Mouse (Mus musculus): ENCODE results near the gene Bclaf1. TPM values are rescaled to one million over a fixed set of nuclear protein-coding genes. Genes with fewer than 3 reads are reported as not detected.

Bclaf1 gene
- polyA plus RNA-seq, 1 experiment = 2.7 TPM

GRCm38 (mm10) chr10:20381352-20381751 is 69.1 kb downstream of the Bclaf1 start:
- Histone ChIP-seq H3K4me3 (replicated peaks) (no peak overlapping the region), H3K9me3 (ENCODE audit: control insufficient read depth, low read length) (no peaks in the 10 kb centered on the region), H3K4me1 (ENCODE audit: control insufficient read depth) (no peaks in the 10 kb centered on the region), H3K36me3 (ENCODE audit: control insufficient read depth) (no peaks in the 10 kb centered on the region), H3K27me3 (ENCODE audit: control insufficient read depth) (no peaks in the 10 kb centered on the region)
- TF ChIP-seq GATA1 (IDR thresholded peaks at IDR 0.05; ENCODE audit: low read length) (no peak), TAL1 (IDR thresholded peaks at IDR 0.05; ENCODE audit: low read length) (no peak)

- Histone ChIP-seq H3K27me3 (ENCODE audit: control insufficient read depth) (no peaks in the 10 kb centered on the region), H3K9me3 (ENCODE audit: control insufficient read depth, low read length) (no peaks in the 10 kb centered on the region), H3K36me3 (ENCODE audit: control insufficient read depth) (no peaks in the 10 kb centered on the region), H3K4me3 (replicated peaks) (no peak overlapping the region), H3K4me1 (ENCODE audit: control insufficient read depth) (no peaks in the 10 kb centered on the region)
- TF ChIP-seq TAL1 (IDR thresholded peaks at IDR 0.05; ENCODE audit: low read length) (no peak), GATA1 (IDR thresholded peaks at IDR 0.05; ENCODE audit: low read length) (no peak)
These were observed 70.6 kb downstream of the Bclaf1 start for GRCm38 (mm10) chr10:20382807-20383419.

GRCm38 (mm10) chr10:20390568-20390967 is 78.3 kb downstream of the Bclaf1 start:
- H3K36me3 ChIP-seq (ENCODE audit: control insufficient read depth) = no peaks in the 10 kb centered on the region
- H3K9me3 ChIP-seq (ENCODE audit: control insufficient read depth, low read length) = no peaks in the 10 kb centered on the region
- H3K27me3 ChIP-seq (ENCODE audit: control insufficient read depth) = no peaks in the 10 kb centered on the region
- H3K4me1 ChIP-seq (ENCODE audit: control insufficient read depth) = no peaks in the 10 kb centered on the region
- no peak for TF ChIP-seq TAL1 (IDR thresholded peaks at IDR 0.05; ENCODE audit: low read length)
- no peak for TF ChIP-seq GATA1 (IDR thresholded peaks at IDR 0.05; ENCODE audit: low read length)
- H3K4me3 ChIP-seq (replicated peaks) = no peak overlapping the region

Other genes with a start within 250 kb of the Bclaf1 start
- 0.11 and 0.60 TPM in 2 replicates for gene Map7, start 164.0 kb upstream of the Bclaf1 start, polyA plus RNA-seq (2012)
- 0.42 and 0.93 TPM in 2 replicates for gene Mtfr2, start 35.3 kb downstream of the Bclaf1 start, polyA plus RNA-seq (2012)